Mouse (Mus musculus) limb, embryonic 10.5 days (tissue): ENCODE results near the gene Cnih2. TPM values are rescaled to one million over a fixed set of nuclear protein-coding genes. Genes with fewer than 3 reads are reported as not detected.

Source experiments
- DNase-seq: peaks from one replicate; pipeline ENCODE4 v3.0.0-alpha.2; 2017; ENCODE audit warnings: low spot score
- H3K27ac ChIP-seq: fragments of 300-500 bp; sonication (generic); 2 replicates; pipeline ENCODE4 v1.5.1; 2016; ENCODE audit warnings: mild to moderate bottlenecking
- H3K27me3 ChIP-seq: fragments of 300-500 bp; sonication (generic); 2 replicates; pipeline ENCODE4 v1.6.1; 2016; ENCODE audit warnings: low read depth, mild to moderate bottlenecking; ENCODE audit not compliant: poor library complexity, severe bottlenecking
- H3K36me3 ChIP-seq: fragments of 300-500 bp; sonication (generic); 2 replicates; pipeline ENCODE4 v1.6.1; 2016; ENCODE audit warnings: mild to moderate bottlenecking, moderate library complexity
- H3K4me1 ChIP-seq: fragments of 300-500 bp; sonication (generic); 2 replicates; pipeline ENCODE4 v1.6.1; 2016
- H3K4me3 ChIP-seq: fragments of 300-500 bp; sonication (generic); 2 replicates; pipeline ENCODE4 v1.5.1; 2016; ENCODE audit warnings: mild to moderate bottlenecking, moderate library complexity
- H3K9me3 ChIP-seq: fragments of 300-500 bp; sonication (generic); replicated peaks from 2 replicates; pipeline ENCODE4 v1.6.1; 2016; ENCODE audit warnings: mild to moderate bottlenecking
- WGBS: fragments of 180-500 bp; shearing (Covaris S2); methylation state at CpG from one replicate; pipeline ENCODE4 v1.1.7; 2016; 5-methylcytosine and 5-hydroxymethylcytosine counted together
- polyA plus RNA-seq: library from polyadenylated mRNA; unstranded; fragments of >200 nt; fragmentation: Nextera tagmentation; extraction: Ambion mirVana; gene quantifications from 2 replicates; pipeline ENCODE4 v1.2.1, GENCODE M21; 2016

Cnih2 gene
- polyA plus RNA-seq, 1 experiment from 2014 or later: 28.1 TPM

DNA sequence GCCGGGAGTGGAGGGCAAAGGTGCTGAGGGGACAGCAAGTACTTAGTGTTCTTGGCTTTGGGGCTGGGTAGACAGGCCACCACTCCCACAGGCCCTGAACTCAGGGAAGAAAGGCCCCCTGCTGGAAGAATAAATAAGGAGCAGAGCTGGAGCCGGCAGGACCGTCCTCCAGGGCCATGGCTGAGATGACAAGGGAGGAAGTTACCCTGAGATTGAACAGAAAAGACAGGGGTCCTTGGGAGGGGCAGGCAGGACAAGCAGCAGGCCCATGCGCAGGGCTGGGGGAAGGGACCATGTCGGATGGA, 9.9 kb upstream of the Cnih2 start:
- H3K36me3 ChIP-seq: peaks cover 79% of the 10 kb centered on the region
- no peaks in the 10 kb centered on the region for H3K27me3 ChIP-seq
- DNase-seq: no peak
- 28% methylated on average over 5 of the region's 5 CpGs for WGBS
- no peak overlapping the region for H3K27ac ChIP-seq
- H3K4me1 ChIP-seq: peaks cover 31% of the 10 kb centered on the region
- H3K9me3 ChIP-seq: no peaks in the 10 kb centered on the region
- H3K4me3 ChIP-seq: no peak overlapping the region

DNA sequence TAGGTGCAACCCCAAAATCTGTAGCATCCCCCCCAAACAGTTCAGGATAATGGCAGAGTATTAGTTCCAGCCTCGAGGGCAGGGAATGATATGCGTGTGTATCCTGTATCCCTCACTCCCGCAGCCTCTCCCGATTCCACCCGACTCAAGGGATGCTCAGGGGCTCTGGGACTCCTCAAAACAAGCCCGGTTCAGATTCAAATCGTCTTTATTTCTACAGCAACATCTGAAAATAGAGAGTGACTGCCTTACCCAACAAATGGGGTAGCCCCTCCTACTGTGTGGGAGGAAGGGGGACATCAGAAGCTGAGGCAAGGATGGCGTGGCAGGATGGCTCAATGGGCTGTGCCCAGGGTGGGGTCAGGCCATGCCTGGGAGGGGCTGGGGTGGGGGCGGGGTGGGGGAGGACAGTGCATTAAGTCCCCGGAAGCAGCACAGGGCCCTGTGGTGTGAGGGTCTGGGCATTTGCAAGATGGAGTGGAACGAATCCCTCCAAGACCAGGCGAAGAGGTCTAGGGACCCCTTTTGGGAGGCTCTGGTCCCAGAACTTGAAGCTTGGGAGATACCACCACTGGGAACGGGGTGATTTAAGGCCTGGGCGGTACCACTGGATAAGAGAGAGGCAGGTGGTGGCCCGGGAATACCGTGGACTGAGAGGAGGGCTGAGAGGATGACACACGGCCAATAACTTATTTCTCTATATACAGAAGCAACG, 9.4 kb upstream of the Cnih2 start:
- Histone ChIP-seq H3K27ac (no peak overlapping the region), H3K27me3 (no peaks in the 10 kb centered on the region), H3K4me1 (peaks cover 31% of the 10 kb centered on the region), H3K36me3 (peaks cover 79% of the 10 kb centered on the region), H3K4me3 (no peak overlapping the region), H3K9me3 (no peaks in the 10 kb centered on the region)
- WGBS: 75% methylated on average over 18 of the region's 18 CpGs
- no peak for DNase-seq

DNA sequence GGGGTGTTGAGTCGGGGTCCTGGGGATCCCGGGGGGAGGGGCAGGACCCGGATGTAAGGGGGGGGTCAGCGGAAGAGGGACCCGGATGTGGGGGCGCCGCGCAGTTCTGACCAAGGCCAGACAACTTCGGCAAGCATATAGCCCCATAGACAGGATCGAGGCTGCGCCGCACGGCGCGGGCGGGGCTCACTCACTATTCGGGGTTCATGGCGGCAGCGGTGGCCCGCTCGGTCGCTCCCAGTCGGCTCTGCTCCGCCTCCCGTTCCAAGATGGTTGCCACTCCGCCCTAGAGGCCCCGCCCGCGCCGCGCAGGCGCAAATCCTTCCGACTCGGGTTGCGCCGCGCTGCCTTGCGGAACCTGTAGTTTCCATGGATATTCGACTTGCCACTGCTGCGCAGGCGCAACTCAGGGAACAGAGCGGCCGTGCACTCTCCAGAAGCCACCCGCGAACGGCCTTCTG, 8.4 kb upstream of the Cnih2 start, which contains the start of gene Rab1b:
Gene Rab1b (minus strand): TSS at position 342 of the 461 bp plus-strand sequence.
- WGBS: under 1% methylated on average over 46 of the region's 46 CpGs
- Histone ChIP-seq H3K4me3 (peak within 1 kb of the TSS; percentile 88), H3K9me3 (no peaks in the 10 kb centered on the region), H3K4me1 (peaks cover 31% of the 10 kb centered on the region), H3K27ac (peak within 1 kb of the TSS; percentile 97), H3K27me3 (no peaks in the 10 kb centered on the region), H3K36me3 (peaks cover 79% of the 10 kb centered on the region)
- DNase-seq: peak; percentile 99

GRCm38 (mm10) chr19:5106074-5106473, 7.8 kb upstream of the Cnih2 start:
- no peaks in the 10 kb centered on the region for H3K9me3 ChIP-seq
- DNase-seq: no peak
- peaks cover 31% of the 10 kb centered on the region for H3K4me1 ChIP-seq
- H3K27me3 ChIP-seq: no peaks in the 10 kb centered on the region
- peaks cover 79% of the 10 kb centered on the region for H3K36me3 ChIP-seq
- peak overlapping the region; percentile 88 for H3K4me3 ChIP-seq
- 18% methylated on average over 9 of the region's 9 CpGs for WGBS
- H3K27ac ChIP-seq: peak overlapping the region; percentile 97

DNA sequence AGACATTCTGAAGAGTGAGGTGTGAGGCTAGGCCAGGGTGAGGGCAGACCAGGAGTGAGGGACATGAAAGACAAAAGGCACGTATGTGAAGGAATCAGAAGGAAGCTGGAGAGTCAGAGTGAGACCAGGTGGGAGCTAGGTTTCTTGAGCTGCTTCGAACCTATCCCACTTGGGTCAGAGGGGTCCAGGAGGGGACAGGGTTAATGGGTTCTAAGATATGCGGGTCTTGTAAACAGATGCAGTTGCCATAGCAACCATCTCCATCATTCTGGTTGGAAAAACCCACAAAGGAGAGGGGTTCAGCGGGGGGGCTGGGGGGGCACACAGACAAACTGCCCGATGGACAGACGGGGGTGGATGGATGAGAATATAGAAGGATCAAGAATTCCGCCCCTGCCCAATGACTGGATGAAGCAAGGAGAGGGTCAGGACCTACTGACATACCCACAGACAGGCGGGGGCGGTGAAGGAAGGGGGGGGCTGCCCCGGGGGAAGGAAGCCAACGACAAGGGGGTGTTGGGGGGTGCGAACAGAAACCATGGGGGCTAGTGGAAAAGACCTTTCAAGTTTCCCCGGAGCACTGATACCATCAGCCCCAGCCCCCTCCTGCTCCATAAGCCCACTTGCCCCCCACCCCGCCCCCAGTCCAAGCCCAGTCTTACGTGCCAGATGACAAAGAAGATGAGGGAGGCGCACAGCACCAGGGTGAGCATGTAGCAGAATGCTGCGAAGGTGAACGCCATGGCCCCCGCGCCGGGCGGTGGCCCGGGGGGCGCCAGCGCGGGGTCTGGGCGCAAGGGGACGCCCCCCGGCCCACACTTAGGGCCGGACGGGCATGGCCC, 579 bp downstream of the Cnih2 start:
- H3K4me3 ChIP-seq: peak overlapping the region; percentile 76
- no peaks in the 10 kb centered on the region for H3K9me3 ChIP-seq
- peaks cover 68% of the 10 kb centered on the region for H3K4me1 ChIP-seq
- peaks cover 8% of the 10 kb centered on the region; the same call in 1 of the 2 replicates for H3K27me3 ChIP-seq
- WGBS: 4% methylated on average over 31 of the region's 31 CpGs
- peaks cover 50% of the 10 kb centered on the region for H3K36me3 ChIP-seq
- peak overlapping the region; percentile 92 for H3K27ac ChIP-seq
- peak; percentile 44 for DNase-seq

DNA sequence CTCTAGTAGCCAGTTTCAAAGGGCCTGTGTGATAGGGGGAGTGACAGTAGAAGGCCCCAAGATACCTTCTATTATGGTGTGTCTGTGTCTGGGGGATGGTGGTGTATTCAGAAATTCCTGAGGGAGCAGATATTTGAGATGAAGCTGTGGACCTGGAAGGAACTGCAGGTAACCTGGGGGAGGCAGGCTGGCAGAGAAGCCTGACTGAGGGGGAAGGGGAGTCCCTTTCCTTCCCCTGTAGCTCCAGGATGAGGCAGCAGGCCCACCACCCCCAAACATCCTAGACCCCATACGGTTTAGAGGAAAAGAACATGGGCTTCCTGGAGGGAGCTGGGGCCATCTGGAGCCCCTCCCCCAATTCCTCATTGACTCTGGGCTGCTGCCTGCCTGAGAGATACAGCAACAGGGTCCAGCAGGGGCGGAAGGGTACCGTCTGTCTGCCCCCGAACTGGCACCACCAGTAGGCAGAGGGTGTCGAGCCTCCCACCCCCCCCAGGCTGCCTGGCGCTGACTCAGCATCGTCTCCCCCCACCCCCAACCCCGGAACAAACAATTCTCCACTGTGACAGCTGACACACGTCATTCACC, 2.3 kb downstream of the Cnih2 start:
- peak overlapping the region; percentile 76 for H3K4me3 ChIP-seq
- peaks cover 68% of the 10 kb centered on the region for H3K4me1 ChIP-seq
- peaks cover 50% of the 10 kb centered on the region for H3K36me3 ChIP-seq
- 13% methylated on average over 9 of the region's 9 CpGs for WGBS
- no peak for DNase-seq
- peaks cover 8% of the 10 kb centered on the region; the same call in 1 of the 2 replicates for H3K27me3 ChIP-seq
- peak overlapping the region; percentile 50; the same call in 1 of the 2 replicates for H3K27ac ChIP-seq
- no peaks in the 10 kb centered on the region for H3K9me3 ChIP-seq

- 48% methylated on average over 11 of the region's 11 CpGs for WGBS
- Histone ChIP-seq H3K27ac (0 out of 2 replicates have a peak overlapping the region, but pooled peaks have one; percentile 15), H3K9me3 (no peaks in the 10 kb centered on the region), H3K36me3 (peaks cover 48% of the 10 kb centered on the region), H3K4me3 (peak overlapping the region; percentile 26), H3K4me1 (peaks cover 64% of the 10 kb centered on the region), H3K27me3 (peaks cover 8% of the 10 kb centered on the region; the same call in 1 of the 2 replicates)
- DNase-seq: no peak
These were observed 3.4 kb downstream of the Cnih2 start for GRCm38 (mm10) chr19:5094746-5095417.

DNA sequence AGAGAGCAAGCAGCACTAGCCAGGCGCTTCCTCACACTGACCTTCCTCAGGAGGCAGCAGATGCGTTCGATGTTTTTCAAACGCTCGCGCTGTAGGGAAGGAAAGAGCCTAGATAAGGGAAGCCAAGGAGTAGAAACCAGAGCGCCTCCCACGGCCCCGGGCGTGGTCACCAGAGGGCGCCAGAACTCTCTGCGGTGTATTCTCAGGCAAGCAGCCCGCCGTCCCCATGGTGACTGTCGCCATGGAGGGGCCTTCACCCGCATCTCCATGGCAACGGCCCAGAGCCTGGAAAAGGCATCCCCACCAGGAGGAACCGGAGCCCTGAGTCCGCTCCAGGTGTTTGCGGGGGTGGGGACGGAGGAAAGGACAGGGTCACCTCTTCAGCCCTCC, 4.1 kb downstream of the Cnih2 start:
- DNase-seq: peak; percentile 100
- 0% methylated on average over 21 of the region's 21 CpGs for WGBS
- Histone ChIP-seq H3K9me3 (no peaks in the 10 kb centered on the region), H3K27ac (0 out of 2 replicates have a peak overlapping the region, but pooled peaks have one; percentile 15), H3K27me3 (peaks cover 8% of the 10 kb centered on the region; the same call in 1 of the 2 replicates), H3K36me3 (peaks cover 43% of the 10 kb centered on the region), H3K4me1 (peaks cover 60% of the 10 kb centered on the region), H3K4me3 (peak overlapping the region; percentile 26)

GRCm38 (mm10) chr19:5093481-5094242, 4.7 kb downstream of the Cnih2 start:
- peaks cover 8% of the 10 kb centered on the region; the same call in 1 of the 2 replicates for H3K27me3 ChIP-seq
- H3K4me1 ChIP-seq: peaks cover 60% of the 10 kb centered on the region
- 0 out of 2 replicates have a peak overlapping the region, but pooled peaks have one; percentile 15 for H3K27ac ChIP-seq
- peak overlapping the region; percentile 26; the same call in 1 of the 2 replicates for H3K4me3 ChIP-seq
- DNase-seq: no peak
- WGBS: 77% methylated on average over 12 of the region's 12 CpGs
- H3K9me3 ChIP-seq: no peaks in the 10 kb centered on the region
- H3K36me3 ChIP-seq: peaks cover 40% of the 10 kb centered on the region

- Histone ChIP-seq H3K4me1 (peaks cover 51% of the 10 kb centered on the region), H3K4me3 (no peak overlapping the region), H3K36me3 (peaks cover 40% of the 10 kb centered on the region), H3K9me3 (no peaks in the 10 kb centered on the region), H3K27ac (no peak overlapping the region), H3K27me3 (peaks cover 8% of the 10 kb centered on the region; the same call in 1 of the 2 replicates)
- WGBS: 93% methylated on average over 10 of the region's 10 CpGs
- DNase-seq: no peak
These were observed 6.2 kb downstream of the Cnih2 start for GRCm38 (mm10) chr19:5092083-5092482.

- Histone ChIP-seq H3K4me3 (peak overlapping the region; percentile 85), H3K4me1 (peaks cover 36% of the 10 kb centered on the region), H3K9me3 (no peaks in the 10 kb centered on the region), H3K27me3 (peaks cover 26% of the 10 kb centered on the region), H3K27ac (no peak overlapping the region), H3K36me3 (peaks cover 40% of the 10 kb centered on the region)
- DNase-seq: no peak
- WGBS: 90% methylated on average over 4 of the region's 4 CpGs
These were observed 9.0 kb downstream of the Cnih2 start for GRCm38 (mm10) chr19:5089324-5089723.
